Mouse (Mus musculus) olfactory bulb, adult 2 months (tissue): ENCODE results near the gene Palm3.

Source experiments
- CTCF ChIP-seq: fragments of 200-500 bp; IDR thresholded peaks from 2 replicates; pipeline ENCODE4 v1.5.1; 2012; ENCODE audit warnings: low read depth, mild to moderate bottlenecking, low read length, moderate library complexity; ENCODE audit not compliant: insufficient read depth
- POLR2A ChIP-seq: fragments of 200-500 bp; IDR thresholded peaks from 2 replicates; pipeline ENCODE4 v1.6.1; 2012; ENCODE audit warnings: mild to moderate bottlenecking, low read depth, low read length, moderate library complexity; ENCODE audit not compliant: insufficient read depth

DNA sequence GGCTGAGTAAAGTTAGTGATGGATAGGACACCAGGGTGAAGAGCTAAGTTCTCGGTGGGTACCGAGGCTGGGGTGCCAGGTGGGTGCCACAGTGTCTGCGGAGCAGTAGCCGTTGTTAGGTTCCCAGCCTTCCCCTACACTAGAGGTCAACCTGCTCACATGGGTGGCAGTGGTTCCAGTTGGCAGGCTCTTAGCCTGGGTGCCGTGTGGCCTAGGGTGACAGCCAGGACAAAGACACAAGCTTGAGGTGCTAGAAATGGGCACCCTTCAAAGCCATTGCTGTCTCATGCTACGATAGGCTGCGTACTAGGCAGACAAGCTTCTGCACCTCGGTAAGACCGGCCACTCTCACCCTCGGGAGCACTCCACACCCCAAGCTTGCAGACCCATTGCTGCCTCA, 51.0 kb downstream of the Palm3 start:
- TF ChIP-seq POLR2A = no peak
- TF ChIP-seq CTCF = no peak
